Mouse (Mus musculus): ENCODE results near the gene Usp9x.
A peak's percentile ranks its signal among the peaks of the same experiment; 100 is the strongest.

Usp9x gene

GRCm38 (mm10) chrX:13071241-13071775 is at the start of gene Usp9x:
TSS of gene Usp9x (plus strand) at chrX:13071498.
- peak in 1 of 2 experiments; percentile 83 for DNase-seq

DNA sequence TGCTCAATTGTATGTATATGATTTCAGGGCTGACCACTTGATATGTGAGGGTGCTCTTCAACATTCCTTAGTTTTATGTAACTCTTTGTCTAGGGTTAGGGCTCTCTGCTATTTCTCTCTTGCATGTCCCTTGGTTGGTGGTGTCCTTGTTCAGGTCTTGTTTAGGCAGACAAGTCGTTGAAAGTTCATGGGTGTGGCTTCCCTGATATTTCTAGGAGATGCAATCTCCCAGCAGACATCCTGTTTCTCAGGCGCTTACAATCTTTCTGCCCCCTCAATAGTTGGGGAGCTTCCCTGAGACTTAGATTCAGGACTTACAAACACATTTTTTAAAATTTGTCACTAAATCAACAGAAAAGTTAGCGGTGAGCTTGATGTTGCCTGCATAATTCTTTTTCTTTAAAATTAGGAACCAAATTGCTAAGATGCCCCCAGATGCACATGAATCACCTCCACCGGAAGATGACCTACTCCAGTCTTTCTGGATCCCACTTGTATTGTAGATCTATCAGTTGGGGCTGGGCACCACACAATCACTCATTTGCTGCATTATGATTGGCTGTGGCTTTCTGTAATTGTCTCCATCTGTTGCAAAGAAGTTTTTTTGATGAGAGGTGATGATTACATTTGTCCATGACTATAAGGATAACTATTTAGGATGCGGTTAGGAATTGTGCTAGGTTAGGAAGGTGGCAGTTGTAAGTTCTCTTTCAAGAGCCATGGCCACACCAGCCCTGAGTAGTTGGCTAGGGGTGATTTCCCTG is 48.6 kb upstream of the Usp9x start:
- no peak for DNase-seq

GRCm38 (mm10) chrX:13024539-13025202 is 46.6 kb upstream of the Usp9x start:
- DNase-seq, result no peak

DNA sequence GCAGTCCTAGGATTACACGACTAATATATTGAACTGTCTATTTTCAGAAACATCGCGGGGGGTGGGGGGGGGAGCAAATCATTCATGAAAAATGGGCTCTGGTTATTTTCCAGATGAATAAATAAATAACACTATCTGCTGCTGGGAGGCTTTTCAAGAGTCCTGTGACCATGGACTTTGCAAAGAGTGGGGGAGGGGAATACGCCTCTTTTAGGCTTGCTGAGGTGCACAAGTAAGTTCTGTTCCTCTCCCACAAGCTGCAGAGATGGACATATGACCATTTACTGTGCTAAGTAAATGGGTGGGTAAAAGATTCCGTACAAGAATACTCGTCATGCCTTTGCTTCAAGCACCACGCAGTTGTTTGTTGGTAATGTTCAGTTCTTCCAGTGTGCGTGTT is 46.0 kb upstream of the Usp9x start:
- DNase-seq, result no peak

GRCm38 (mm10) chrX:13028156-13028555 is 43.1 kb upstream of the Usp9x start:
- DNase-seq, result no peak

DNA sequence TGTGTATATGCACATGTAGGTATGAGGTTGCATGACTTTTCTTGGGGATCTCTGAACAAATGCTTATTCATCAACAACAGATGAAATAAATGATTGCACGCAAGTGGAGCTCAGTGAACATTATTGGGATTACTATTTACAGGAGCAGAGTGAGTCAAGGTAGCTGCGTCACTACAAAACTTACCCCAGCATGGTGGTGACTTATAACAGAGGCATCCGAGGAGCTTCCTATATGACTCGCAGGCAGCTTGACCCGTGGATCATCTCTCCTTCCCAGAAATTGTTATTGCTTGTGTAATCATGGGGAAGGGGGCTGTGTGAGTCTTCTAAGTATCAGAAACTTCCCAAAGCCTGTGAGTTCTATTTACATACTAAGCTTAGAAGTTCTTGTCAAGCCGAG is 41.3 kb upstream of the Usp9x start:
- DNase-seq, result no peak

DNA sequence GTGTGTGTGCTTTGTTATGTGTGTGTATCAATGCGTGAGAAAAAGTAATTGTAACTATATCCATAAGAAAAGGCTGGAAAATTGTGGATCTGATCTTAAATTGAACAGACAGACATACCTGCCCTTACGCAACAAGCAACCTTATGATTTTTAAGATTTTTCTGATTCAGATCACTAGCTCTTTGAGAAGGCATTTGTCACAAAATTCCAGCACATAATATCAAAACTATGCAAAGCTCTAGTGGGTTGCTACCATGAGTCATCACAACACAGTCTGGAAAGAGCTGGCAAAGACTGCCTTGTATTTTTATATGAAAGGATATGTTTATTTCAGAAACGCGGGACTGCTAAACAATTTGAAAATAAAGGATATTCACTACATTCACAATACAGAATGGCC is 34.2 kb upstream of the Usp9x start:
- no peak for DNase-seq

GRCm38 (mm10) chrX:13039211-13039610 is 32.1 kb upstream of the Usp9x start:
- peak; percentile 46 to 57 for DNase-seq

DNA sequence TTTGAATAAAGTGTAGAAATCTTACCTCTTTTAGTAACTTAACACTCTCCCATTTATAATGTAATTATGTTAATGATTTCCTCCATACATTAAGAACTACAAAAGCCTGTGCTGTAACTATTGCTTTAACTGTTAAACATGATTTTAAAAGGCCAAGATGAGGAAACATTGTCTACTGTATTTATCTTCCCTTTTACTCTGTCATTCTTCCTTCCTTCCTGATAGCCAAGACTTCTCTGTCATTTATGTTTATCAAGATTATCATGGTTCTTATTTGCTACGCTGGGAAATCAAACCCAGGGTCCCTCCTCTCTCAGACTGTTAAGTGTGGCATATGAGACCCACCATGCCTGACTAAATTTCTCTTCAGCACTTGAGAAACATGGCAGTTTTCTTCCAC is 30.9 kb upstream of the Usp9x start:
- DNase-seq, result no peak

GRCm38 (mm10) chrX:13041630-13042129 is 29.6 kb upstream of the Usp9x start:
- peak; percentile 85 to 91 for DNase-seq

GRCm38 (mm10) chrX:13043780-13044179 is 27.5 kb upstream of the Usp9x start:
- DNase-seq, result no peak

GRCm38 (mm10) chrX:13044666-13045065 is 26.6 kb upstream of the Usp9x start:
- DNase-seq, result no peak

- no peak for DNase-seq
Measured at GRCm38 (mm10) chrX:13046893-13047435, 24.3 kb upstream of the Usp9x start.

GRCm38 (mm10) chrX:13047631-13048345 is 23.5 kb upstream of the Usp9x start:
- DNase-seq, result peak in 1 of 2 experiments; percentile 11

DNA sequence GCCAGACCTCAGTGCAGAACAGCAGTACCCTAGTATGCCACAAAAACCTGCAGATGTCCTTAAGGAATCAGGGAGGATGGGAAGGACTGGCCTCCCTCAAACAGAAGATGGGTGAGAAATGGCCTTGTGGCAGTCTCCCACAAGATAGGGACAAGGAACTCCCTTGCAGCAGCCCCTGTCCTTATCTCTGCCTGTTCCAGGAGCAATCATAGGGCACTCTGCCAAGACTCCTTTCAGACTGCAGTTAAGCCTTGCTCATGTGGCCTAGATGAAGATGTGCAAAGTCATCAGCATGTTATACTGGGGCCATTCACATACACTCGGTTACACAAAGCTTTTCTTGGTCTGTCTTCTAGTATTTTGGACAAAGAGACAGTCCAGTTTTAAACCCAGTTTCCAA is 16.7 kb upstream of the Usp9x start:
- DNase-seq, result no peak

GRCm38 (mm10) chrX:13061961-13062360 is 9.3 kb upstream of the Usp9x start:
- no peak for DNase-seq

DNA sequence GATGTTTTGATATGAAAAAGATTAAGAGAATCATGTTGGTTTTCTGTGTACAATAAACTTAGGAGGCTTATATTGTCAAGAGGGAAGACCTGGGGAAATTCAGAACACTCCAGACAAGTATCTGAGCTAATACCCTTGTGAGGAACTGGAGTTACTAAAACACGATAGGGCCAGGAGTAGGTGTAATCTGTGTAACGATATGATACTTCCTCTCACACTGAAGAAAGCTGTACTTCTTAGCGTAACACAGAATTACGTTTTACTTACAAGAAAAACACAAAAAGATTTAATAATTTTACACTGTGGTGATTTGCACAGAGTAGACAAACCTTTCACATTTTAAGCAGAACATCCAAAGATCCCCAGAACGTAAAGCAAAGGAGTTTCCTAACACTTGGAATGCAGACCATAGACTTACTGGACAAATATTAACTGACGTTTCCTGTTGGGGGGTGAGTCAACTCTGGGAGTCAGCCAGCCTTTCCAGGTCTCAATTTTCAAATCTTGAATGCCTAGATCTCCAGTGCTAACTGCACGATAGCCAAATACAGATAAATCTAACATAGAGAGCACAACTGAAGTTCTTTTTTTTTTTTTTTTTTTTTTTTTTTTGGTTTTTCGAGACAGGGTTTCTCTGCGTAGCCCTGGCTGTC is 6.9 kb upstream of the Usp9x start:
- no peak for DNase-seq

- DNase-seq, result no peak
Measured at GRCm38 (mm10) chrX:13070206-13070572, 1.1 kb upstream of the Usp9x start.

- peak; percentile 89 to 93 for DNase-seq
Measured at GRCm38 (mm10) chrX:13070573-13071240, 591 bp upstream of the Usp9x start.

- peak; percentile 42 to 52 for DNase-seq
Measured at GRCm38 (mm10) chrX:13071776-13072460, 620 bp downstream of the Usp9x start.

GRCm38 (mm10) chrX:13072461-13072982 is 1.2 kb downstream of the Usp9x start:
- DNase-seq, result peak; percentile 57 to 69
